Mouse (Mus musculus) spleen, postnatal 4 days (tissue): ENCODE measurements around the gene Stard13.

Source experiments
- DNase-seq, 2 experiments: peaks; one replicate each; pipeline ENCODE4 v3.0.0; 2022; ENCODE audit warnings: low spot score in 2 of 2

Gene Stard13

GRCm38 (mm10) chr5:151142671-151143601 lies 90.7 kb downstream of the Stard13 start:
- DNase-seq: no peak

DNA sequence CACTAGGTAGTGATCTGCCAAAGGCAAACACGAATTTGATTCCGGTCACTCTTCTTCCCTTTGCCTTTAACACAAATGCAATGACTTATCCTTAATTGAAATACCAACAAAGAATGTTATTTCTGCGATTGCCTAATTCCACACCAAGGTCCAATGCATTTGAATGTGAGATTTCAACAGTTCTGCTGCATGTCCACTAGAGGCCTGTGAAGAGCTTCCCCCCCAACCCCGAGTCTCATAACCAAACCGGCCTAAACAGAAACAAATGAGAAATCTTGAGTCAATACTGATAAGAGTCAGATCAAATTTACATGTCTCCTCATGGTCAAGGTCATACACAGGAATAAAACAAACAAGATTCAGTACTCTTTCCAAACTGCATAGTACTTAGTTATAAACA lies 91.4 kb downstream of the Stard13 start:
- no peak for DNase-seq

DNA sequence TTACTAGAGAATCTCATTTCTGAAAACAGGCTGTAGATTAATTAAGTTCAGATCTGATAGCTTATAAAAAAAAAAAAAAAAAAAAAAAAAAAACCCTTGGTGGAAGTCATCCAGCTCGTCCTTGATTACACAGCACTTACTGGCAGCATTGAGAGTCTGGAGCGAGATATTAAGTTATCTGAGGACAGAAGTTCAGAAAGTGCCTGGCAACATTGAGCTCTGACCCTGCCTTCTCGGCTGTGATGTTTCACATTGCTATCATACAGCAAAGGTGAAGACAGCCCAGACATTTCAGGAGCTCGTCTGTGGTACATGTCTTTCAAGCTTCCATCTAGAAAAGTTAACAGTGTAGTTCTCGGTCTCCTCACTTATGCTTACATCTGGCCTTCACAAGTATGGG lies 95.7 kb downstream of the Stard13 start:
- DNase-seq: no peak

DNA sequence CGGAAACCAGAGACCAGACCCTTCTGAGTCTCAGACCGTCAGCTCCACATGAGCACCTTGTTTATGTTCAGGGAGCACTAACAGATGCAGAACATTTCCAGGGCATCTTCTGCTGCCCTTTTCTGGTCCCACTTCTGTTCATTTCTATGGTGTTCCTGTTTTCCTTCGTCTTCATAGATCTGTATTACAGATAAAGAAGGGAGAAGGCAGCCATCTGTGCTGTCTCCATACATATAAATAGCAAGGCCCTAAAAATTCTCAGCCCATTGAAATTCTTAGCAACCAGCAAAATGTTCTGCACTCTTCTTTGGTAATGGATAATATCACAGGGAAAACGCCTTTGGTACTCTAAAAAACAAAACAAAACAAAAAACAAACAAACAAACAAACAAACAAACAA lies 96.3 kb downstream of the Stard13 start:
- no peak for DNase-seq

GRCm38 (mm10) chr5:151135965-151136364 lies 97.7 kb downstream of the Stard13 start:
- no peak for DNase-seq

- no peak for DNase-seq
Measured at GRCm38 (mm10) chr5:151135078-151135826, 98.4 kb downstream of the Stard13 start.

GRCm38 (mm10) chr5:151134202-151134601 lies 99.4 kb downstream of the Stard13 start:
- DNase-seq: no peak

- no peak for DNase-seq
Measured at GRCm38 (mm10) chr5:151133744-151134143, 99.9 kb downstream of the Stard13 start.

- DNase-seq: no peak
Measured at GRCm38 (mm10) chr5:151129762-151130161, 103.9 kb downstream of the Stard13 start.

DNA sequence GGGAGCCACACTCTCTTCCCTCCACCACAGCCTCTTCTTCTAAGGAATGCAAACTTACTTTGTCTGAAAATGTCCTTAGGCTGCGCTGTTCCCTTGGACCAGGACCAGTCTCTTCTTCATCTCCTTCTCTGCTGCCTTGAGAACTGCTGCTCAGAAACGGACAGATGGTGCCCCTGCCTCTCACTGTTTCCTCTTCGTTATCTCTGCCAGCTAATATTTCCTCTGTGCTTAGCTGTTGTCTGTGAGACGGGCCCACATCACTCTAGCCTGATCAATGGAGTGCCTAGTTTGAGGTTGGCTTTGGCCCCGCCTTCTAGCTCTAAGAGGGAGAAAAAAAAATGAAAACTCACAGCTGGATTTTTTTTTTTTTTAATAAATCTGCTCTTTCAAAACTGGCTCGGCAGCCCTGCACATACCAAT lies 106.3 kb downstream of the Stard13 start:
- no peak for DNase-seq

DNA sequence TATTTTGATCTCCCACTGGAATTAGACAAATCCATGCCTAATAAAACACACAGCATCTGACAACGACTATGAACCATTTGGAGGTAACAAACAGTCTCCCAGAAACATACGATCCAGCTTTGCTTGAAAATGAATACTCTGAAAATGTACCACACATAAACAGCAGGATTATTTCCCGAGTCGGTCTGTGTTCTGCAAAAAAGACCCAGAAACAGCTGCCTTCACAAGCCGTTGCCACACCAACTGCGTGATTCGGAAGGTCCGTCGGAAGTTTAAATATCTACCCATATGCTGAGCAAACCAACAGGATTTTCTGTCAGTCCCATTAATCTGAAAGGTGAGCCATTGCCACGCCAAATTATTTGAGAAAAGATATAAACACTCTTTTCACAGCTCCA lies 107.0 kb downstream of the Stard13 start:
- DNase-seq: no peak

DNA sequence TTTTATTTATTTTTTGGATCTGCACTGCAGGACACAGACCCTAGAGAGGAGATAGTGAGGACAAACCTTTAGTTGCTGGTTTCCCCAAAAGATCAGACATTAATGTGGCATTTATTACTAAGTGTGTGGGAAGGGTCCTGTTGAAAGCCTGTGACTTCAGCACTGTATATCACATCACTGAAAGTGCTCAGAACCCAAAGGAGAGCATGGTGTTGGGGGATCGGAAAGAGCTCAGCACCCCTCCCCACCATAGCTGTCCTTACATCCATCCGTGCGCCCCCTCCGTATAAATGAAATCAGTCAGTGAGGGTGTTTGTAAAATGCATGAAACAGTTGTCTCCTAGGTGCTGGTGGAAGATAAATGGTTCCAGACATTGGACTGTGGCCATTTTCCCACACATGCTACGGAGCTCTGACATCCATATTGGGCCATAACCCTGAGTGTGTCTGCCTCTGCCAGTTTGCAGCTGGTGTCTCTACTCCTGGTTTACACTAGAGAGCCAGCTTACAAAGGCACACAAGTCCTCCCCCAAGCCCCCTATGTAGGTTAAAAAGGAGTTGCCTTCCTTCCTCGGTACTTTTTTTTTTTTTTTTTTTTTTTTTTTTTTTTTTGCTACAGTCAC lies 107.5 kb downstream of the Stard13 start:
- no peak for DNase-seq

- no peak for DNase-seq
Measured at GRCm38 (mm10) chr5:151117846-151118245, 115.8 kb downstream of the Stard13 start.

GRCm38 (mm10) chr5:151116192-151116887 lies 117.3 kb downstream of the Stard13 start:
- no peak for DNase-seq

- no peak for DNase-seq
Measured at GRCm38 (mm10) chr5:151112743-151113142, 120.9 kb downstream of the Stard13 start.

DNA sequence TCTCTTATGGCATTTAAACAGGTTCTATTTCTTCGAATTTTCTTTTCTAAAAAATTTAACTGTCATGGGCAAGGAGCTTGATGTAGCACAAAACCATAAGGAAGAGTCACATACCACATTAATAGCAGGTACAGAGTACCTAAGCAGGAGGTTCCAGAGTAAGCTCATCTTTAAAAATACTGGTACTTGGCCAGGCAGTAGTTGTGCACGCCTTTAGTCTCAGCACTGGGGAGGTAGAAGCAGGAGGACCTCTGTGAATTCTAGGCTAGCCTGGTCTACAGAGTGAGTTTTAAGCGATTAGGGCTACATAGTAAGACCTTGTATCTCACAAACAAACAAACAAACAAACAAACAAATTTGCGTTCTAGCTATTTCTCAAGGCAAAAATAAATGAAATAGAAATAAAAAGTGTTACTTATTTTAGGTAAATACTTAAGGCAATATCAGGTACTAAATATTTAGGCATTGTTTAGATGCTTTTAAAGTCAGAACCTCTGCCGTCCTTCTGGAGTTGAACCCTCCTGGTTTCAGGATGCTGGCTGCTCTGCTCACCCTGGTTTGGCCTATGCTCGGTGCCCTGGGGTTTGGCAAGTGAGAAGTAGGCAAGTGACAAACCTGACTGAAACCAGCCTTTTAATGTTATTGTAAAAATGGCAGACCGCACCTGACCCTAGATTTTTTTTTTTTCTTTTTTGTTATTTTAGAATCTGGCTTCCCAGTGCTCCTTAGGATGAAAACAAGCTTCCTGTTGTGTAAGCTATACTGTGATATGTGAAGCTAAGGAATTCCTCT lies 122.4 kb downstream of the Stard13 start:
- DNase-seq: no peak

DNA sequence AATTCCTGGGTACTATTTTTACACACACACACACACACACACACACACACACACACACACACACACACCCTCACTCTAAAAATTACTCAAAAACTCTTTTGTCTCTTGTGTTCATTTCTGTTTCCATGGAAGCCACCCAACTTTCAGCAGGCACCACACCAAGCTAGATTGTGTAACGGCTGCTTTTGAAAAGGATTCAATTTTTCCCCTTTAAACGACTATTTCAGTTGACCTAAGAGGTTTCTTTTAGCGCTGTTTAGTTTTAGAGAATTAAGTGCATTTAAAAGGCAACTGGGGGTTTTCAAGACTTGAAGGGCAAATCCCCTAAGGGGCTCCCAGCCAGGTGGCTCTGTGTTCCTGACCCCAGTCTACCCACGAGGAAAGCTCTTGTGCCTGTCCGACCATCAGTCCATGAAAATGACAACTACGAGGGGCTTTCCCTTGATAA lies 123.2 kb downstream of the Stard13 start:
- no peak for DNase-seq

- DNase-seq: no peak
Measured at GRCm38 (mm10) chr5:151109822-151110221, 123.8 kb downstream of the Stard13 start.

DNA sequence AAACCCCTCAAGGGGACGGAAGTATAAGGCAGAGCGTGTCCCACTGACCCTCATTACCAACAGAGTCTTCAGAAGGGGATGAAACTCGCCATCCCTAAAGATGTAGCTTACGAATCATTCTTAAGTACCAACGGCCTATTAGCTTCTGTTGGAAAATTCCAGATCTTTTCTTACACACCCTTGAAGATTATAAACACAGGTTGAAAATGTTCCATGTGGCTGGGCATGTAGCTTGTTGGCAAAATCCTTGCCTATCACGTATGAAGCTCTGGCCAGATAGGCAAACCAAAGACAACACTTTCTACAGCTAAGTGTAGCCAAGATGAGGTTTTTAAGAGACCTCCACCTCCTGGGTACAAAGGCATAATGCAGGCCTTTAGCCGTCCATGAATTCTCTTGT lies 124.7 kb downstream of the Stard13 start:
- no peak for DNase-seq

DNA sequence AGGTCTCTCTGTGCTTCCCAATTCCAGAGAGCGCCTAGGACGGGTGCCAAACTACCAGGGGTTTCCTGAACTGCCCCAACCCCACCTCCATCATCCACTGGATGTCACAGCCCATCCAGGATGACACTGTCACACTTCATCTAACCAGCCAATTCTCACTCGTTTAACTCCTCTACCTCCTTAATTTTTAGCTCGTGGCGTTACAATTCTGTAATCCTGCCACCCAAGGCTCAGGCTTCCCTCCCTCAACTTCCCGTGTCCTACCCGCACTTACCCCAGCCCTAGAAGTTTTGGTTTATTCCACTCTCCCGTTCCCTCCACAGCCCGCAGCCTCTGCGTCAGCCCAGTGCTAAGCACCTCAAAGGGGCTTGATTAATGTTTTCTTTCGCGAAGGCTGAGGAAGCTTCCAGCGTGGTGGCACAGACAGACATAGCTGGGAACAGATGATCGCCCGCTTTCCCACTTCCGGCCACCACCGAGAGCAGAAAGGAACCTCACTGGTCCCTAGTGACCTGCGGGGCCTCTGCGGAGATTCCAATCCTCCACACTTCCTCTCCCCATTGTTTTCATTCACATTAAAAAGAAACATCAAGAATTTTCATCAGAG lies 125.2 kb downstream of the Stard13 start:
- no peak for DNase-seq
